ENCODE assay signal across 8 mouse cellular contexts in the genomic region with DNA sequence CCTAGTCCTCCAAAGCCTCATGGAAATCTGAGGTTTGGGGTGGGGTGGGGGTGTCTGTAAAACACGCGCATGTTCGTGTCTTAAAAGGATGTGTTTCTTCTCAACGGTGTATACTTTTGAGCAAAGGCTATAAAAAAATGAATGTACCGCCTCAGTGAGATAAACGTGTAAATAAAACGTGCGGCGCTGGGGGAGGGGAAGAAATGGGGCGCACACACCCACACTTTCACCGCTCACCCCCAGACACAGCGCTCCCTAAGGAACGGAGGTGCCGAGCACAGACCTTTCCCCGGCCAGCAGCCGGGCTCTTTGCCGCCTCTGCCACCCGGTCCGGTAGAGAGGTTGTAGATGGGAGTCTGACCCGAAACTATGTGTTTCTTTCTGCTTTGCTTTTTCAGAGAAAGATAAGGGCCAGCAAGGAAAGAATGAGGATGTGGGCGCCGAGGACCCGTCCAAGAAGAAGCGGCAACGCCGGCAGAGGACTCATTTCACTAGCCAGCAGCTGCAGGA. TPM values are rescaled to one million over a fixed set of nuclear protein-coding genes. Genes with fewer than 3 reads are reported as not detected.
DNase-seq lines count a peak whose midpoint lies in the region; ATAC-seq and TF ChIP-seq lines count a peak whose summit lies in the region.
"Had no signal": no experiment of that assay in that cellular context is flagged by ENCODE, and none has a peak within 500 bp of the region (broad histone marks: within the 10 kb centered on the region; RNA-seq: fewer than 3 reads in every experiment).

No protein-coding gene starts in this region.

- H3K27ac ChIP-seq in lung, embryonic 14.5 days (ENCODE audit: low read depth): no peak overlapping the region
- H3K27ac ChIP-seq in forebrain, embryonic 12.5 days: no peak overlapping the region
- 0 out of 2 replicates have a peak overlapping the region, but pooled peaks have one; percentile 12 for H3K27ac ChIP-seq in limb, embryonic 12.5 days
- no peak overlapping the region; the same call in 1 of the 2 replicates for H3K27ac ChIP-seq in stomach, embryonic 15.5 days

- peak; percentile 22 for DNase-seq in lung, embryonic 14.5 days
- no peak for DNase-seq in lung, postnatal 4 days
- DNase-seq in urinary bladder, adult 18-20 months (ENCODE audit: low spot score in 2 of 2): no peak
- DNase-seq in spleen, postnatal 36 days (ENCODE audit: low spot score in 2 of 2): no peak

- H3K27me3 ChIP-seq in lung, embryonic 14.5 days (ENCODE audit: insufficient read depth, low read length): peaks cover 92% of the 10 kb centered on the region
- H3K27me3 ChIP-seq in forebrain, embryonic 12.5 days: peaks cover 90% of the 10 kb centered on the region
- H3K27me3 ChIP-seq in limb, embryonic 12.5 days: peaks cover 90% of the 10 kb centered on the region
- H3K27me3 ChIP-seq in stomach, embryonic 15.5 days (replicated peaks): peaks cover 73% of the 10 kb centered on the region

- no peaks in the 10 kb centered on the region for H3K9me3 ChIP-seq in lung, embryonic 14.5 days (ENCODE audit: low read depth, low read length)
- H3K9me3 ChIP-seq in forebrain, embryonic 12.5 days: no peaks in the 10 kb centered on the region
- no peaks in the 10 kb centered on the region for H3K9me3 ChIP-seq in limb, embryonic 12.5 days
- no peaks in the 10 kb centered on the region for H3K9me3 ChIP-seq in stomach, embryonic 15.5 days

- H3K9ac ChIP-seq in lung, embryonic 14.5 days: no peak overlapping the region
- H3K9ac ChIP-seq in forebrain, embryonic 12.5 days: no peak overlapping the region
- H3K9ac ChIP-seq in limb, embryonic 12.5 days (replicated peaks): peak overlapping the region; percentile 9
- H3K9ac ChIP-seq in stomach, embryonic 15.5 days: 0 out of 2 replicates have a peak overlapping the region, but pooled peaks have one; percentile 4

- no peak for TF ChIP-seq CTCF in lung, embryonic 14.5 days (IDR thresholded peaks at IDR 0.05; ENCODE audit: low read depth)

- H3K4me1 ChIP-seq in lung, embryonic 14.5 days (ENCODE audit: insufficient read depth): no peaks in the 10 kb centered on the region
- peaks cover 33% of the 10 kb centered on the region for H3K4me1 ChIP-seq in forebrain, embryonic 12.5 days
- H3K4me1 ChIP-seq in limb, embryonic 12.5 days (replicated peaks): peaks cover 18% of the 10 kb centered on the region
- peaks cover 28% of the 10 kb centered on the region for H3K4me1 ChIP-seq in stomach, embryonic 15.5 days

- peak overlapping the region; percentile 52 for H3K4me3 ChIP-seq in lung, embryonic 14.5 days (ENCODE audit: low read depth, low read length)
- peak overlapping the region; percentile 53 for H3K4me3 ChIP-seq in forebrain, embryonic 12.5 days (replicated peaks)
- H3K4me3 ChIP-seq in limb, embryonic 12.5 days (replicated peaks): peak overlapping the region; percentile 52
- H3K4me3 ChIP-seq in stomach, embryonic 15.5 days (replicated peaks): peak overlapping the region; percentile 61
- H3K4me3 ChIP-seq: erythroblast, embryonic 14.5 days had no signal

- H3K36me3 ChIP-seq in lung, embryonic 14.5 days (ENCODE audit: insufficient read depth): no peaks in the 10 kb centered on the region
- H3K36me3 ChIP-seq in forebrain, embryonic 12.5 days (replicated peaks): no peaks in the 10 kb centered on the region
- H3K36me3 ChIP-seq in limb, embryonic 12.5 days: no peaks in the 10 kb centered on the region
- H3K36me3 ChIP-seq in stomach, embryonic 15.5 days: no peaks in the 10 kb centered on the region

- no peak for ATAC-seq in lung, embryonic 14.5 days (ENCODE audit: insufficient read depth)
- ATAC-seq in forebrain, embryonic 12.5 days (ENCODE audit: low FRiP score): no peak
- no peak for ATAC-seq in limb, embryonic 12.5 days (ENCODE audit: insufficient number of reproducible peaks, insufficient read depth, low FRiP score, low TSS enrichment, low read depth)
- ATAC-seq in stomach, embryonic 15.5 days (ENCODE audit: insufficient read depth, low FRiP score, low read depth): no peak

- WGBS in lung, embryonic 14.5 days: under 1% methylated on average over 26 of the region's 26 CpGs
- WGBS in forebrain, embryonic 12.5 days: under 1% methylated on average over 26 of the region's 26 CpGs
- under 1% methylated on average over 26 of the region's 26 CpGs for WGBS in limb, embryonic 12.5 days
- WGBS in stomach, embryonic 15.5 days: 8% methylated on average over 26 of the region's 26 CpGs

- H3K4me2 ChIP-seq in lung, embryonic 14.5 days: peak overlapping the region; percentile 96; the same call in 1 of the 2 replicates
- H3K4me2 ChIP-seq in forebrain, embryonic 12.5 days: peak overlapping the region; percentile 35
- peak overlapping the region; percentile 88 for H3K4me2 ChIP-seq in limb, embryonic 12.5 days
- peak overlapping the region; percentile 96 for H3K4me2 ChIP-seq in stomach, embryonic 15.5 days

RNA-seq across cellular contexts. Expression of a gene that starts 15.6 kb away (rescaled TPM):
- polyA plus RNA-seq in lung, embryonic 14.5 days (2014; fragmentation: Nextera tagmentation; extraction: Ambion mirVana): 0.87 and 5.1 TPM in 2 replicates
- polyA plus RNA-seq in forebrain, embryonic 12.5 days (2016; fragmentation: Nextera tagmentation; extraction: Ambion mirVana): 15.9 and 28.3 TPM in 2 replicates
- polyA plus RNA-seq in limb, embryonic 12.5 days (2016; fragmentation: Nextera tagmentation; extraction: Ambion mirVana): 34.8 and 35.6 TPM in 2 replicates
- 16.5 and 23.8 TPM in 2 replicates for polyA plus RNA-seq in stomach, embryonic 15.5 days (2015; fragmentation: Nextera tagmentation; extraction: Ambion mirVana)
- polyA plus RNA-seq: erythroblast, embryonic 14.5 days had no signal

Comparison
In these comparisons a context has a peak if more than half of its experiments do, and no peak if none do; other contexts are left out.
1. H3K4me2 ChIP-seq: peak in every context shown above with its lines; median percentile 96 in lung, embryonic 14.5 days; 96 in stomach, embryonic 15.5 days; 88 in limb, embryonic 12.5 days; 35 in forebrain, embryonic 12.5 days.
2. H3K9ac ChIP-seq: peak in limb, embryonic 12.5 days (single experiment) and stomach, embryonic 15.5 days (single experiment); none in lung, embryonic 14.5 days (single experiment) and forebrain, embryonic 12.5 days (single experiment).
3. Peak in every context shown above with its lines, with median percentiles within 50 percentile points of each other: H3K4me3 ChIP-seq.